Mouse (Mus musculus): ENCODE measurements at regions not wholly inside any gene's neighbourhood (a gene's known extent, or its start where the extent isn't known, plus 50 kb on each side); places are given as distances from the start of the nearest gene placed in this dataset.

- TF ChIP-seq CTCF (IDR thresholded peaks at IDR 0.05; ENCODE audit: control insufficient read depth, insufficient read depth, low read length) (no peak), POLR2A (IDR thresholded peaks at IDR 0.05; ENCODE audit: borderline replicate concordance, control insufficient read depth, low read depth, low read length) (no peak)
Measured at GRCm38 (mm10) chr3:102265146-102265545, 60.7 kb upstream of the Vangl1 start.

Data from bone marrow, adult 2 months (tissue).